Mouse (Mus musculus) spleen, adult 2 months (tissue): Measurements from ENCODE around the gene Krt10.

ENCODE experiments used
- CTCF ChIP-seq: fragments of 200-500 bp; IDR thresholded peaks from 2 replicates; pipeline ENCODE4 v1.5.1; 2011; ENCODE audit warnings: mild to moderate bottlenecking, inconsistent platforms; ENCODE audit not compliant: insufficient read depth, insufficient read length, insufficient replicate concordance; ENCODE audit errors: extremely low read depth
- POLR2A ChIP-seq: fragments of 200-500 bp; IDR thresholded peaks from 2 replicates; pipeline ENCODE4 v1.6.1; 2011; ENCODE audit warnings: low read depth, low read length, inconsistent platforms

- TF ChIP-seq POLR2A (no peak), CTCF (no peak)
These were observed 38.2 kb downstream of the Krt10 start, which contains the start of gene Krt27 for GRCm38 (mm10) chr11:99351004-99351403.
